Mouse (Mus musculus): ENCODE data around the gene Sertad3.
"Not testable (repeated sequence)": the region's sequence is repeated elsewhere in the genome, so short reads cannot be mapped to it uniquely, and the experiment has no call there.

Sertad3 gene

DNA sequence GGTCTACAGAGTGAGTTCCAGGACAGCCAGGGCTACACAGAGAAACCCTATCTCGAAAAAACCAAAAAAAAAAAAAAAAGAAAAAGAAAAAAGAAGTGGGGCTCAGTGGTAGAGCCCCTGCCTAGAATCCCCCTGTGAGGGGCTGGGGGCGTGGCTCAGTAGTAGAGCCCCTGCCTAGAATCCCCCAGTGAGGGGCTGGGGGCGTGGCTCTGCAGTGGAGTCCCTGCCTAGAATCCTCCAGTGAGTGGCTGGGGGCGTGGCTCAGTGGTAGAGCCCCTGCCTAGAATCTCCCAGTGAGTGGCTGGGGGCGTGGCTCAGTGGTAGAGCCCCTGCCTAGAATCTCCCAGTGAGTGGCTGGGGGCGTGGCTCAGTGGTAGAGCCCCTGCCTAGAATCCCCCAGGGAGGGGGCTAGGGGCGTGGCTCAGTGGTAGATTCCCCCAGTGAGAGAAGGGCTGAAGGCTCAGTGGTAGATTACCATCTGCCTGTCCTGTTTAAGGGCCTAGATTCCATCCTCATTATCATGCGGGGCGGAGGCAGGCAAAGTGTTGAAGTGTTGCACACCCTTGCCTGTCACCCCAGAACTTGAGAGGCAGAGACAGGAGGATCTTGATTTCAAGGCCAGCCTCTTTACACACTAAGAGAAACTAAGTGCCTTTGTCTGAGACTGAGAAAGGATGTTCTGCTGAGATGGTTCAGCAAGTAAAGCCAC, 21.2 kb downstream of the Sertad3 start:
- DNase-seq = not testable (repeated sequence)

DNA sequence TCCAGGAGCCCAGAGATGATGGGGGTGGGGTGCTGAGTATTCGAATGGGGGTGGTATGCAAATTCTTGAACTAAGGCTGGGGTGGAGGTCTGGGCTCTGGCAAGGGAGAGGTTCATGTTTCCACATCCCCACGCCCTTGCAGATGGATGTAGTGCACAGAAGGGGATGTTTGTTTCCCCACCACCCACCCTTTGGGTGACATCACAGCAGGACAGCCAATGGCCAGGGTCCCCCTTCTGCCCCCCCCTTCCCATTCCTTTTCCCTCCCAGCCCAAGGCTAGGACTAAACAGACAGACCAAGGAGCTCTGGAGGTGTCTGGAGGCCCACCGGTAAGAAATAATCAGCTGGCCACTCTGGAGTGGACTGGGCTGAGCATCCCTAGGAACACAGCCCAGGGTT, 25.5 kb downstream of the Sertad3 start, which contains the start of gene Prx:
Gene Prx, plus strand, starts transcription at position 289 of the 400 bp plus-strand sequence.
- DNase-seq = peak; percentile 30

DNA sequence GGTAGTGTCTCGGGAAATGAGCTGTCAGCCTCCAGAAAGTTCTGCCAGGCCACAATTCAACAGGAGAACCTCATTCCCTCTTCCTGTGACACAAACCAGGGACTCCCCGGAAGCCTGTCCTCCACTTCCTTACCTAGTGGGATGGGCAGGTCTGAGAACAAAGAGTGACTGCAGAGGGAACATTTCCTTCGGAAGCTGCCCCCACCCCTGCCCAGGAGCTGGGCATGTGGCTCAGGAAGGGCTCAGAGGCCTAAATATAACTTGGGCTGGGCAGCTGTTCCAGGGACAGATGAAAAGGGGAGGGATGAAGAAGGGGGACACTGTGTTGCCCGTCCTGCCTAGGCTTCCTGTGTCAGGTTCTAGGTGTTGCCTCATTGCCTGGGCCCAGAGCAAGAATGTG, 28.1 kb downstream of the Sertad3 start:
- DNase-seq = peak; percentile 52

DNA sequence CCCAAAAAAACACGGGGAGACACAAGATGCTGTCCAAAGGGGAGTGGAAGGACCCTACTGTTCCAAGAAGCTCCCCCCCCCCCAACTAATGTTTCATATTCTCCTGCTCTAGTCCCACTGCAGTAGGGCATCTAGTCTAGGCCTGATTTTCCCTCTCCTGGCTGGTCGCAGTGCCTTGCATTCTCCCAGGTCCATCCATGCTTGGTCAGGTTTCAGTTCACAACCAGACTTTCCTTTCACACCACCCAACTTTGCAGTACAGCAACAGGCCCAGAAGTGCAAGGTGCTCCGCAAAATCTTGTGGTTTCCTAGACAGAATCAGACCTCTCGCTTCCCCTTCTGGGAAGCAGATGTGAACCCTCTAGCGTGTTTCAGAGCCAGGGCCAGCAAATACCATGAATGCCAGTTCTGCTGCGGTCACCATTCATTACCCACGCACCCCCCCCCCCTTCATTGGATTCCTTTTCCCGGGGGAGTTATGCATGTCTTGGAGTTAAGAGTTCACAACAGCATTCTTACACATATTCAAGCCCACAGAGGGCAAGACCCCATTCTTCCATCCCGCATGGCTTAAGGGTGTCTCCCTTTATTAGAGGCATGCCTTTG, 33.3 kb downstream of the Sertad3 start:
- DNase-seq = peak; percentile 46

DNA sequence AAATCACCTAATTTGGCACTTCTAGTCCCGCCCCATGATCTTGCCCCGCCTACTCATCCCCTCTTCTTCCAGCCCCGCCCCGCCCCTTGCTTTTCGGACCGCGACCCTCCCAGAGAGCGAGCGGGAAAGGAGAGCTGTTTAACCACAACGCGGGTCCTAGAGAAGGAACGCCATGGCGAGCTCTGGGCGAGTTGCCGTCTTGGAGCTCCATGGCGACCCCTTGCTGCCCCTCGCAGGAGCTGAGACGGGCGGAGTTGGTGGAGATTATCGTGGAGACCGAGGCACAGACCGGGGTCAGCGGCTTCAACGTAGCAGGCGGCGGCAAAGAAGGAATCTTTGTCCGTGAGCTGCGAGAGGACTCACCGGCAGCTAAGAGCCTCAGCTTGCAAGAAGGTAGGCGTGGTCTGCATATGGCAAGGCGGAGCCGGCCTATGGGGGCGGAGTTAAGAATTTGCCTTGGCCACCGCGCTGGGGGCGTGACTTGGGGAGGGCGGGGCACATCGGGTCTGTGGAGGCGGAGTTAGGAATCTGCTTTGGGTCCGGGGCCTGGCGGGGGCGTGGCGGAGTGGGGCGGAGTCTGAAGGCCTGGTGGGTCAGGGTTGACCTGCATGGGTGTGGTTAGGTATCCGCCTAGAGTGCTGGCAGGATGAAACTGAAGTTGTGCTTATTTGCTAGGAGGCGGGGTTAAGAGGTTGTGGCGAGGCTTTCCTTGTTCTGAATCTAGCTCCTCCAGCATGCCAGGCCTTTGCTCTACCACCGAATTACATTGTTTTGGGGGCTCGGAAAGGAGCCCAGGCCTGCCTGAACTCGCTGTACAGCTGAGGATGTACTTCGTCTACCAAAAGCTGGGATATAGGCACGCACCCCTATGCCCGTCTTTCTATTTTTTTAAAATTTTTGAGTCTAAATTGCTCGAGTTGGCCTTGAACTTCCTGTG, 34.4 kb downstream of the Sertad3 start:
- DNase-seq = peak; percentile 99

DNA sequence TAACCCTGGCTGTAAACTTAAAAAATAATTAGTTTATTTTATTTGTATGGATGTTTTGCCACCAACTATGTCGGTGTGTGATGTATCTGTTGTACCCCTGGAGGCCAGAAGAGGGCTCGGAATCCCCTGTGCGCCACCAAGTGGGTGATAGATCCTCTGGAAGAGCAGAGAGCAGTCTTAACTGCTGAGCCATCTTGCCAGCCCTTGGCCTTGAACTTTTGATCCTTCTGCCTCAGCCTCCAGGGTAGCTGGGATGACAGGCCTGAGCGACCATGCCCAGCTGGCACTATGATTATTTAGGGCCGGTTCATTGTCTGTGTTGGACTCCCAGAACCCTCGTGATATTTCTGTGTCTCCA, 35.1 kb downstream of the Sertad3 start:
- peak; percentile 82 for DNase-seq

DNA sequence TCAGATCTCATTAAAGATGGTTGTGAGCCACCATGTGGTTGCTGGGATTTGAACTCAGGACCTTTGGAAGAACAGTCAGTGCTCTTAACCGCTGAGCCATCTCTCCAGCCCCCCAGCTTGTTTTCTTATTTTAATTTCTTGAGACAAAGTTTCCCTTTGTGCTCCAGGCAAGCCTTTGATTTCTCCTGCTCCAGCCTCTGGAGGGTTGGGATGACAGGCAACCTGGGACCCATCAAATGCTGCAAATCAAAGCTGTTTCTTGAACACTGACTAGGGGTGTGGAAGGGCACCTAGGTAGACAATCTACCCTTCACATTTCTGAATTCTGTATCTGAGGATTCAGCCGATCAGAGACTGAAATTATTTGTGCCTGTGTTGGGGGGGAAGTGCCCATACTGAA, 37.2 kb downstream of the Sertad3 start:
- no peak for DNase-seq

DNA sequence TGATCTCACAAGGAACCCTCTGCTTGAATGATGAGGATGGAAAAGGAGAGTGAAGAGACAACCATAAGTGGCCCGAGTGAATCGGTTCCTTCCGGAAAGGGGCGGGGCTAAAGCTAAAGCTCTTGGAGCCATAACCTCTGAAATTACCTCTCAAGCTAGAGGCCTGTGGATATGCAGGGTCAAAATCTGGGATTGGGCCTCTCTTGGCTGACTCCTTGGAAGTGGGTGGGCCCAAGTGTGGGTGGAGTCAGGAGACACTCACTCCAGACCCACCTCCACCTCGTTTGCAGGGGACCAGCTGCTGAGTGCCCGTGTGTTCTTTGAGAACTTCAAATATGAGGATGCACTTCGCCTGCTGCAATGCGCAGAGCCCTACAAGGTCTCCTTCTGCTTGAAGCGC, 41.4 kb downstream of the Sertad3 start:
- no peak for DNase-seq

DNA sequence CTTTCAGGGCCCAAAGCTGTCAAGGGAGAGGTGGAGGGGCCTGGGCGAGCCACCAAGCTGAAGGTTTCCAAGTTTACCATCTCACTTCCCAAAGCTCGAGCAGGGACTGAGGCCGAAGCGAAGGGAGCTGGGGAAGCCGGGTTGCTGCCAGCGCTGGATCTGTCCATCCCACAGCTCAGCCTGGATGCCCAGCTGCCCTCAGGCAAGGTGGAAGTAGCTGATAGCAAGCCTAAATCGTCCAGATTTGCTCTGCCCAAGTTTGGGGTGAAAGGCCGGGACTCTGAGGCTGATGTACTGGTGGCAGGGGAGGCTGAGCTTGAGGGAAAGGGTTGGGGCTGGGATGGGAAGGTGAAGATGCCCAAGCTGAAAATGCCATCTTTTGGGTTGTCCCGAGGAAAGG, 44.7 kb downstream of the Sertad3 start:
- no peak for DNase-seq

DNA sequence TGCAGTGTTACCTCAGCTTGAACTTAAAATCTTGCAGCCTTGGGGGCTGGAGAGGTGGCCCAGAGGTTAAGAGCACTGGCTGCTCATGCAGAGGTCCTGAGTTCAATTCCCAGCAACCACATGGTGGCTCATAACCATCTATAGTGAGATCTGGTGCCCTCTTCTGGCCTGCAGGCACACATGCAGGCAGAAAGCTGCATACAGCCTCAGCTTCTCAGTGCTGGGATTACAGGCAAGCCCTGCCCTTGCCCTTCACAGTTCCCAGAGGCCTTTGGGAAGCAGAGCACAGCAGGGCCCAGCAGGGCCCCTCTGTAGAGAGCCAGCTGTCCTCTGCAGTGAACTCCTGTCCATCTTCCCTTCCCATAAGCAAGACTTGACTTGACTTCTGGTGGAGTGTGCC, 46.5 kb downstream of the Sertad3 start:
- DNase-seq = no peak

DNA sequence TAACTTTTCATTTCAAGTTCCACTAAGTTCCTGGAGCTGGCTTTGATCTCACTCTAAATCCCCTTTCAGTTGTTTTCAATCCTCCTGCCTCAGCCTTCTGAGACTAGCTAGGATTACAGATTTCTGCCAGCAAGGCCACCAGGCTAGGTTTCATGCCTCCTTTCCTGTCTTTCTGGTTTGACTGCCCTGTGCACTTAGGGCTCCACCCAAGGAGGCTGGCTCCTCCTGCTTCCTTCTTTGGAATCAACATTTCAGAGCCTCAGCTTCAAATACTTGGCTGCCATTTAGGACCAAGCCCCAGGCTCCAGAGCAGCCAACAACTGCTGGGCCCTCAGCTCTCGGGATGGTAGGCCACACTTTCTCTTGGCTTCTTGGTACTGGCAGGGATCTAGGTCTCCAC, 47.0 kb downstream of the Sertad3 start:
- no peak for DNase-seq

DNA sequence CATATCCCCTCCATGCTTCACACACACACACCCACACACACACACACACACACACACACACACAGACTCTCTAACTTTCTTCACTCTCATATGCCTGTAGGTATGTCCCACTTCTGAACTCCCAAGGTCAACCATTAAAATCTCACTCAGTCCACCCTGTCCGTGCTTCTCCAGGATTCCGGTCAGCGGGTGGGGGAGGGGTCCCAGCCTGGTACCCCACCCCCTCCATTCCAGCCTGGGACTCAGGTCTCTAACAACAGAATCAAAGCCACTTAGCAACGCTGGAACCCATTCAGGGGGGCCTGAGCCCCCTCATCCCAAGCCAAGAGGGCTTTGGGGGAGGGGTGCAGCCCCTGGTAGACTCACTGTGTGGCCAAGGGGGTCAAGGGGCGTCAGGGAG, 49.4 kb downstream of the Sertad3 start, which contains the start of gene Hipk4:
Gene Hipk4, plus strand, starts transcription at position 301 of the 400 bp plus-strand sequence.
- DNase-seq = no peak

DNA sequence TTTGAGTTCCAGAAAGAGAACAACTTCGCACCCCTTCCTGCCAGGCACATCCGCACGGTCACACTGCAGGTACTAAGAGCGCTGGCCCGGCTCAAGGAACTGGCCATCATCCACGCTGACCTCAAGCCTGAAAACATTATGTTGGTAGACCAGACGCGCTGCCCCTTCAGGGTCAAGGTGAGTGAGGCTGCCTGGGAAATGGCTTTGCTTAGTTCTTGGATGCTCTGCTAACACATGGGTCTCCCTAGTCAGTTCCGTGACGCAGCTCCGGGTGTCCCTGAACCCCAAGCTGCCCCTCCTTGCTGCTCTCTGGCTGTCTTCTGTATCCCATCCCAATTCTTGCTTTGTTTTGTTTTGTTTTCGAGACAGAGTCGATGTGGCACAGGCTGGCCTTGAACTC, 50.2 kb downstream of the Sertad3 start:
- no peak for DNase-seq

DNA sequence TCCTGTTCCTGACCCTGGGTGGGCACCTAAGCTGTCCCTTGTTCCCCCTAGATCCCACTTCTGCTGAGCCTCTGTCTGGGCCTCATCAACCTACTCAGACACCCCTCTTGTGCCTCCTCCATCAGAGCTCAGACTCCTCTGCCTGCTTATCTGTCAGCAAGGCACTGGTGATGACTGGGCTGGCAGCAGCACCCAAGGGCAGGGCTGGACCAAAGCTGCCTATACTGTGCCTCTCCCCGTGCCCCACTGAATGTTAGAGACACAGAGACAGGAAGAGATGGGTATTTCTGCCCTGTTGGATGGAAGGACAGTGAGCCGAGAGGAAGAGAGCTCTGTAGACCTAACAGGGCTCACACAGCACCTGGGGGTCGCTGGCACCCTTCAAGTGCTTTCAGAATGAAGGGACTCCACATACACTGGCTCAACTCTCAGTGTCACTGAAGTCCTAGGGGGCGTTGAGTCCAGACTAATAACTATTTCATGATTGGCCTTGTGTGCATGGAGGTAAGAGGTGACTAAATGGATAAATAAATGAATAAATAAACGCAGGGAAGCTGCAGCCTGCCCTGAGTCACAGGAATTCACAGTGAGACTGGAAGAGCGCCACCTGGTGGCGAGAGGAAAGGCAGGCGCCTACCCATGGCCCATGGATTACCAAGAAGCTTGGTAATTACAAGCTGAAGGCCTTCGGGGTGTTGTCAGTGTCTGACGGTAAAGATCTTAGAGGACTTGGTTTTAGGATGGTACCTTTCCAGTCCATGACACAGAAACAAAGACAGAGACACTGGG, 52.7 kb downstream of the Sertad3 start:
- DNase-seq = peak; percentile 87

Measured in kidney, postnatal 10 days (tissue).